Mouse (Mus musculus) heart, postnatal 14 days (tissue): ENCODE data around the gene Gpr173. TPM values are rescaled to one million over a fixed set of nuclear protein-coding genes. Genes with fewer than 3 reads are reported as not detected.
"Not testable (repeated sequence)": the region's sequence is repeated elsewhere in the genome, so short reads cannot be mapped to it uniquely, and the experiment has no call there.

ENCODE experiments used
- DNase-seq, 2 experiments: peaks; one replicate each; pipeline ENCODE4 v3.0.0; 2021 to 2022
- intact Hi-C: fragments of 180-260 bp; cut with DNase I; formaldehyde crosslinking; loops from one replicate; pipeline ENCODE4 v1.15.1; 2025
- long read RNA-seq, 2 experiments: library from polyadenylated mRNA; stranded (forward); transcript quantifications; one replicate each; pipeline ENCODE4 v2.0.0; 2021
- total RNA-seq, 2 experiments: library from RNA; stranded (reverse); gene quantifications; 2 replicates each; pipeline ENCODE4 v1.2.3; 2021

The Gpr173 gene
- 1 to 10 TPM; 1.7 to 2.4 TPM for total RNA-seq
- long read RNA-seq, experiment 1, result 0 reads
- long read RNA-seq, experiment 2, result 0 reads

DNA sequence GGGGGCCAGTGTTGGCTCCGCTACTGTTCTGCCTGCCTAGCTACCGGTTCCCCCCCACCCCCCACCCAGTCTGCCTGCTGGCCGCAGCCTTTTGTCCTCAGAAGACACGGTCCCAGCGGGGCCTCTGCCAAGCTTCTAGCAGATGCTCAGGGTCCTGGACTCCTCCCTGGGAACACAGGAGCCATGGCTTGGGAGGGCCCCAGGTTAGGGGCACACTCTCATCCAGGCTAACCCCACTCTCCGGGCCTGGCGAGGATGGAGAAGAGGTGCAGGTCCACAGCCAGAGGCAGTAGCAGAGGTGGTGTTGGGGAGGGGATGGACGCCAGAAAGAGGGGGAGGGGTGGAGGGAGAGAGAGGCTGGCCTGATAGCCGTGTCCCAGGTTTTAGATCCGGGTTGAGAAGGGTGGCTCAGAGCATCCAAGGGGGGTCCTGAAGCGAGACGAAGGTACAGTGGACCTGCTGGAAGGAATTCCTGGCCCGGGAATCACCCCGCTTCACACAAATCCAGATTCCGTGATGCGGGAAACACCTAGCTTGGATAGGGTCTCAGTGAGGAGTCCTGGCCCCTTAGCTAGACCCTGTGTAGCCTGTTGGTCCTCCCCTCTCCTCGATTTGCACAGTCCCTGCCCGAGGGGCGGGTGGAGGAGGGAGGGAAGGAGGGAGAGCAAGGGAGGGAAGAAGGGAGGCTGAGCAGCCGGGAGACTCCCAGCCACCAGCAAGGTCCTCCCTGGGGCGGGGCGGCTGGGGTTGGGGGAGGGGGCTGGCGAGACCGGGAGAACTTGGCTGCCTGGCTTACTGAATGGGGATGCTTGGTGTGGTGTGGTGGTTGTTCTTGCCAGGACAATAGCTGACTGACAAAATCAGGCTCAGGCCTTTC, at the start of gene Gpr173:
Gene Gpr173, minus strand, starts transcription at position 308 of the 877 bp plus-strand sequence.
- peak; percentile 42 to 46 for DNase-seq
- intact Hi-C loops, result no loop called here

DNA sequence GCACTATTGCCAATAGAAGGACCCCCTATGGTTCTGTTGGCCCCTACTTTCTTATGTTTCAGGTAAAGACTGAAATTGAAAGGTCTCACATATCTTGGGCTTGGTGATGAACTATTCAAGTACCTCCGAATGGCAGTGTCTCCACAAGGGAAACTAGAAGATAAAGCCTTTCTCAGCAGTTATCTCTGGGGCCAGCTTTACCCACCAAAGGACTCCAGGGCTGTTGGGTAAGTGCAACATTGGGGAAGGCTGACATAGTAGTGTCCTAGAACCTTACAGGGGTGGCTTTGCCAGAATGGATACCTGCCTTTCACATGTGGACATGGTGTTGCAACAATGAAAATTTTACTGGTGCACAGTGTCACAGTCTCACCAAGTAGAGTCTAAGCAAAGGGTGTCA, 34.7 kb upstream of the Gpr173 start:
- DNase-seq, result no peak
- intact Hi-C loops, result no loop called here

DNA sequence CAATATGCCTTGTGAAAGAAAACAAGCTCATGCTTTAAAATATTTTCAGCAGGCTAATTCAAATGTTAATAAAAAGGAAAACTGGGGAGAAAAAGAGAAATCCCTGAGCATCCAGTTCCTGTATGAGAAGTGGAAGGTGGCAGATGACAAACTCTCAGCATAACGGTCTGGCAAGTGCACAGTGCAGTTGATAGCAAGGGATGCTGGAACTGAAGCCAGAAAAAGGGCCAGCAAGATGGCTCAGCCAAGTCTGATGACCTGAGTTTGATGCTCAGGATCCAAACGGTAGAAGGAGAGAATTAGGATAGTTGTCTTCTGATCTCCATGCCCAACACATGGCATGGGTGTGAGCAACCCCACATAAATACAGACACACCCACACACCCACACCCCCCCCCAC, 31.6 kb upstream of the Gpr173 start:
- no peak for DNase-seq
- intact Hi-C loops, result no loop called here

DNA sequence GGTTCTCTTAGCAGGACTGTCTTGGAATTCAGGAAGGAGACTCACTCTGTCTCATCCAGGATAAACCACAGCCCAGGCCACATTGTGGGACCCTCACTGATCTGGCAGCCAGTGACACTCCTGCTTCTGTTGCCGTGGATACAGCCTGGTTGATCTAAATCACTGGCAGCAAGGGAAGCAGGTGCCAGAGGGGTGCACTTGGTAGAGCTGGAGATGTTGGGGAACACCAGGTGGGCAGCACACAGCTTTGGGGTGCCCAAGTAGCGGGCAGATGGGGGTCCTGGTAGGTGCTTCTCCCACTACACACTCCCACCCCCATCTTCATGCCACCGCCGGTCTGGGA, 479 bp downstream of the Gpr173 start:
- intact Hi-C loops, result no loop called here

DNA sequence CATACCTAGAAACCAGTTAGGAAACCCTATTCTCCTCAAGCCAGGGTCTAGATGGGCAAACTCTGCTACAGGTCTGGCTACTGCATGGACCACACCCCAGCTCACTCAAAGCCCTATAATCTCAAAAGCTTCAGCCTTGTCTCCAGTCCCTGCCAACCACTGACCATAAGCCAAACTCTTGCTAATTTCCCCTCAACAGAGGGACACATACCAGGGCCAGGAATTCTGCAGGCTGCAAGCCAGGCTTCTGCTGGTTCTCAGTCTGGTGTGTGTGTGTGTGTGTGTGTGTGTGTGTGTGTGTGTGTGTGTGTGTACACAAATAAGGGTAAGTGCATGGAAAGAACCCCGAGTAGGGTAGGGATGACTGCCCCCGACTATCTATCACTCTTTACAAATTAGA, 2.1 kb downstream of the Gpr173 start:
- intact Hi-C loops, result no loop called here
- DNase-seq, result peak; percentile 12 to 47

More for the DNA sequence above, 479 bp downstream of the Gpr173 start:
- no peak for DNase-seq

DNA sequence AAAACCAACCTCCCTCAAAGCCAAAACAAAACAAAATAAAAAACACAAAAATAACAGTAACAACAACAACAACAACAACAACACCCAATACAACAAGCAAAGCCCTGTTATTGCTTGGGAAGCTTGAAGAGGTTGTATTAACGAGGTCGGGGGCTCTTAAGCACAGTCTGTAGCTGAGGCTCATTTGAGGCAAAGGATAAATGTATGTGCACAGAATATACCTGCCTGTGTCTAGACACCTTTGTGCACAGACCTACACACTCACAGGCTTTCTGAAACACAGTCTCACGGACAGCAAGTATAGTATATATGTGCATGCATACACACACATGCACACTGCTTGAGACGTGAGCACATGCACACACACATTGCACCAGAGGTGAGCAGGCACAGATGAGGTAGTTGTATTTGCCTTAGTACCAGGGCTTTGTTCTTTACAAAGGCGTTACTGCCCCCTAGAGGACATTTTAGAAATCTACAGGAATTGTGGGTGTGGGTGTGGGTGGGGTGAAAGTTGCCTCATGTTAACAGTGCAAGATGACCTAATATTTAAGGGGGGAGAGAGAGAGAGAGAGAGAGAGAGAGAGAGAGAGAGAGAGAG, 15.9 kb downstream of the Gpr173 start:
- intact Hi-C loops, result loop anchor here (5.0 kb wide), 2 partner anchors 90 to 110 kb away; no protein-coding TSS in a partner anchor
- DNase-seq, result peak in 1 of 2 experiments; percentile 36

DNA sequence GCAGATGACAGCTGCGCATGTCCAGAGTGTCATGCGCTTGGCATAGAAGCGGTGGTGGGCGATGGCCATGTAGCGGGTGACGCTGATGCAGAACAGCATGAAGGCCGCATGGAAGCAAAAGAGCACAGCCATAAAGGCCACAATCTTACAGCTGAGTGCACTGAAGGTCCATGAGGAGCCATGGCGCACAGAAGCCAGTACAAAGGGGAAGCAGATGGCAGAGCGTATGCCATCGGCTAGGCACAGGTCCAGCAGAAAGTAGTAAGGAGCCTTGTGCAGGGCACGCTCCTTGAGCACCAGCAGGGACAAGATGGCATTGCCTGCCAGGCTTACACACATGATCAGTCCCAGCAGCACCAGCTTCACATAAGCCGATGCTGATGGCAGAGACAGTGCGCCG, 21.5 kb downstream of the Gpr173 start:
- no peak for DNase-seq
- intact Hi-C loops, result no loop called here

DNA sequence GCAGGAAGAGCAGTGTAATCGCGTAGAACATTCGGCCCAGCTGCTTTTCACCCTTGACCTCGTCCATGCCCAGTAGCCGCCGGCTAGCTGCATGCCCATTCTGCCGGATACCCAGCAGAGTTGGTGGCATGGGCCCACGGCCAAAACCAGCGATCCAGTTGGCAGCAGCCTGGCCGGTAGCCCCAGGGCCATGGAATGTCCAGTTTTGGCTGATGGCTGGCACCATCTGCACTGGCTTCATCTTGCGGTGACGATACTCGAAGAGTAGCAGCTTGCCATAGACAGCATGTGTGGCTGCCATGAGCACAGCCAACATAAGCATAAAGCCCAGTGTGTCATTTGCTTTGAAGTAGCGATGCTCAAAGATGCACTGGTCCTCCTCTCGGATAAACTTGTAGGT, 21.9 kb downstream of the Gpr173 start:
- no peak for DNase-seq
- intact Hi-C loops, result no loop called here

DNA sequence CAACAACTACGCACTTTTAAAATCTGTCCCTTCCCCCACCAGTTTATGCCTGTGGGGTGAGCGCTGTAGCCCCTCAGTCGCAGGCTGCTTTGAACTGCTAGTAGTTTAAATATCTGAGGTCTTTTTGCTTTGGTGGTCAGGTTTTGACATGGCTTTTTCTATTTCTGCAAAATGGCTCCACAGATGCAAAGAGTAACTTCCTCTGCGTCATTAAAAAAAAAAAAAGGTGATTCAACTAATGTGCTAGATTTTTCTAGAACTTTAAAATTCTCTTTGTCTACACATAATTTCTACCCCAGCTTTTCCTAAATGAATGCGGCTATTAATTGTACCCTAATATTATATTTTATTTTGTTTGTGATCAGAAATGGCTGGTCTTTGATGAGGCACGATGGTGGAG, 25.6 kb downstream of the Gpr173 start:
- intact Hi-C loops, result no loop called here
- DNase-seq, result no peak

DNA sequence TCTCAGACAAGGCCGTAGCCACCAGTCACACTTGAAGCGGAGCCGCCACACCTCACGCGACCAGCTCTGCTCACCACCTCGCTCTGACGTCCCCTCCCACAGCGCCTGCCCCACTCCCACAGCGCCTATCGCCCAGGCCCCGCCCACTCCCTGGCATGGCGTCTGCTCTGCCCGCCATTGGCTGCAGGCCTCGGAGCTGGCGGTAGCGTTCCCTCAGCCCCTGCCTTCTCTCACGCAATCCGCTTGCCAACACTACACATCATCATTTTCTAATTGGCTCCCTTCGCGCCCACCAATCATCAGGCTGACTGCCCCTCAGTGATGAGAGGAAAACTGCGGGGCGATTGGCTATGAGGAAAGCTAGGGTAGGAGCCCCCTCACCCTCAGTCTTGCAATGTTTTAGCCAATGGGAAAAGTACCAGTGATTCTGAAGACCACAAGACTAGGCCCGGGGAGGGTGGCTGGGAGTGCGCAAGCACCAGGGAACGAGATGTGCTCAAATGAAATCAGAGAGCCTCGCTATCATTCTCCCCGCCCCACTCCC, 26.1 kb downstream of the Gpr173 start, which contains the start of gene Tspyl2:
Gene Tspyl2, minus strand, starts transcription at position 68 of the 544 bp plus-strand sequence.
- intact Hi-C loops, result no loop called here
- peak; percentile 90 to 93 for DNase-seq

DNA sequence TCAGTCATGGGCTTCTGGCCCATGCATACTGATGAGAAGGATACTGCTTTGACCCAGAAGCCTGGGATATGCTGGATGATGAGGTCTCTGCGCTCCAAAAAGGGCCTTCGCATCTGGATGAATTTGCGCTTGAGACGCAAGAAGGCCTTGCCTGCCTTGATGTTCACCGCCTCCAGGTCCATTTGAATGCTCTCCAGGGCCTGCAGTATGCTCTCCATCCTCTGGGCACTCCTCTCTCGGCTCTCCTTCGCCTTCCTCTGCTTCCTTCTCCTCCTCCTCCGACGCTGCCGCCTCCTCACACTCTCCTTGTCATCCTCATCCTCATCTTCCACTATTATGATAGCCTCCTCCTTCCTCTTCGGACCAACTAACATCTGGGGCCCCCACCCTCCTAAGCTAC, 27.0 kb downstream of the Gpr173 start:
- intact Hi-C loops, result no loop called here
- no peak for DNase-seq

DNA sequence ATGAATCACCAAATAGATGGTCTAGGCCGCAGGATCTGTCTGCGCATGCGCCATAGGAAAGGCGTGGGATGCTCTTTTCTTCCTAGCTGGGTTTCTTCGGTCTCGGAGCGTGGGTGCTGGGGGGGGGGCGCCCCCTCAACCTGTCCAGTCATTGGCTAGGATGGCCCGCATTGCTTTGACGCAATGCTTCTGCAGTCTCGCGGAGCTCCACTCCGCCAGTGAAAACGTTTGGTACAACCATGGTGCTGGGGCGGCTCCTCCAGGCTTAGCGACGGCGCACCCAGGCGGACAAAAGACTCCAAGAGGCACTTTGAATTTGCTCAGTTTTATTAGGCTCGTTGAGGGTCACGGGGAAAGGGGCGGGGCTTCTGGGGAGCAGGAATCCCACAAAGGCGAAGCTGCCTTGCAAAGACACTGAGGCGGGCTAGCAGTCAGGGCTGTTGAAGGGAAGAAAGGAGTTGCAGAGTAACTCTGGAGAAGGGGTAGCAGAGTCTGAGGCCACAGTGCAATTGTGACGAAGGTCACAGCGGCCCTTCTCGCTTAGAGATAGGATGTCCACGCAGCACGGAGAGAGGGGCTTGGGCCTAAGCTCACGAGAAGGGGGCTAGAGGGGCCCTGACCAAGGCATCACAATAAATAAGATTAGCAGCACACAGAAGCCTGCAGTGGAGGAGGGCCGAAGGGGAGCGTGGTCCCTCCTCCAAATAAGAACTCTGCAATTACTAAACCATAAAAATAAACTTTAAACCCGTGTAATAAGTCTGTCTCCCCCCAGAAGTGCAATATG, 31.8 kb downstream of the Gpr173 start:
- intact Hi-C loops, result no loop called here
- peak; percentile 84 to 85 for DNase-seq

DNA sequence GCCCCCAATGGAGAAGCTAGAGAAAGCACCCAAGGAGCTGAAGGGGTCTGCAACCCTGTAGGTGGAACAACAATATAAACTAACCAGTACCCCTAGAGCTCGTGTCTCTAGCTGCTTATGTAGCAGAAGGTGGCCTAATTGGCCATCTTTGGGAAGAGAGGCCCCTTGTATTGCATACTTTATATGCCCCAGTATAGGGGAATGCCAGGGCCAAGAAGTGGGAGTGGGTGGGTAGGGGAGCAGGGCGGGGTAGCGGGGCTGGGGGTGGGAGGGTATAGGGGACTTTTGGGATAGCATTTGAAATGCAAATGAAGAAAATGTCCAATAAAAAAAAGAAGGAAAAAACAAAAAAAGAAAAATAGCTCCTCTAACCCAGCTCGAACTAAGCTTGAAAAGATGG, 32.4 kb downstream of the Gpr173 start:
- DNase-seq, intact Hi-C loops: not testable (repeated sequence)

DNA sequence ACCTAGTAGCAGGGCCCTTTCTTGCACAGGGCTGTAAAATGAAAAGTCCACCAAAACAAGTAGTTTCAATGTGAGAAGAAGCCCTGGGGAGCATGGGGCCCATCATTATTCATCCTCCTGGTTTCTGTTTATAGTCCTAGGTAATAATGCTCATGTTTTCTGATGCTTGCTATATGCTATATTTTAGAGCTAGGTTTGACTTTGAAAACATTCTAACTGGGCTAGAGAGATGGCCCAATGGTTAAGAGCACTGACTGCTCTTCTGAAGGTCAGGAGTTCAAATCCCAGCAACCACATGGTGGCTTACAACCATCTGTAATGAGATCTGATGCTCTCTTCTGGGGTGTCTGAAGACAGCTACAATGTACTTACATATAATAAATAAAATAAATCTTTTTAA, 39.1 kb downstream of the Gpr173 start:
- DNase-seq, intact Hi-C loops: not testable (repeated sequence)

DNA sequence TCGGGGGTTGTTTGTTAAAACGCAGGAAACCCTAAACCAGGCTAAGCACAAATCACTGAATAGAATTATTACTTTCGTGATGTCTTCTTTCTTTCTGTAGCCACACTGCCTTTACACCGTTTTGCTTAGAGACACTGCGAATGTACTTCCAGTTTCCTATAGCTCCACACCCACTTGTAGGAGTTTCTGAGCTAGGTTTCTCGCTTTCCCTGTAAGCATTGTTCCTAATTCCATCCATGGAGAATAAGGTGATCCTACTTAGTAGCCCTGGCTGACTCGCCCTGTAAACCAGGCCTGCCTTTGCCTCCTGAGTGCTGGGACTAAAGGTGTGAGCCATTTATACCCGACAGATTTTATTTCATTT, 40.8 kb downstream of the Gpr173 start:
- intact Hi-C loops, result no loop called here
- DNase-seq, result no peak

DNA sequence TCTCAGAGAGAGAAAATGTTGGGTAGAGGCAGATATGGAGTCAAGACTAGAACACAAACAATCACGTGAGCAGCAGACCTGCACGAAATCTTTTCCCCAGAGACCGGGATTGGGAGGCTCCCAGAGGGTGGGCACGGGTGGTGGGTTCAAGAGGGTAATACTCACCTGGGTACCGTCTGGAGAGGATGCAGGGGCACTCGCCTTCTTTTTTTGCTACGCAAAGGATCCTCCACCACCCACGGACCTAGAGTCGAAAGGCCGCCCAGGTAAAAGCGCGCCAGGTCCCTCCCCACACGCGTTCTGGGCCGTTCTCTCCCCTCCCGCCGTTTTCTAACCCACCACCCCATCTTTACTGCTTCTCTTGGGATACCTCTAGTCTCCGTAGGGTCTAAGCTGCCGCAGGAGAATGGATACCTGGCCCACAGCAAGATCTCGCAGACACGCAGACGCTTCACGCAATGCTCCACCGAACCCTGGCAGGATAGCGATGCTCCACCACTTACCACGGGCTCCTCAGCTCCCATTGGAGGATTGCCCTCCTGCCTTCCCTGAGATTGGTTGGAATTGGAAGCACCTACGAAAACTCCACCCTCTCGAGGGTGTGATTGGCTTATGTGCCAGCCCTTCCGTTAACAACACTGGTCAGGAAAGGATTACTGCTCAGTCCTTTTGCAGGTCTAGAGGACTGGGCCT, 41.4 kb downstream of the Gpr173 start, which contains the start of gene Kantr:
Gene Kantr, minus strand, starts transcription at position 500 of the 693 bp plus-strand sequence.
- peak; percentile 69 to 77 for DNase-seq
- intact Hi-C loops, result no loop called here

DNA sequence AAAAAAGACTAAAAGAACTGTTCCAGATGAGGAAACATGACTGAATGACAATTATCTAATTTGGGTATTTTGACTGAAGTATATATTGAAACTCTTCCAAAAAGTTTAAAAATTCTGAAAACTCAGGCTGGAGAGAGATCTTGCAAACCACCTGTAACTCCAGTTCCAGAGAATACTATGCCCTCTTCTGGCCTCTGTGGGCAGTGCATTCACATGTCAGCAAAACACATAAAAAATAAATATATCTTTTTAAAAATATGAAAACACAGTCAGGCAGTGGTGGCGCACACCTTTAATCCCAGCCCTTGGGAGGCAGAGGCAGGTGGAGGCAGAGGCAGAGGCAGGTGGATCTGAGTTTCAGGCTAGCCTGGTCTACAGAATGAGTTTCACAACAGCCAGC, 44.9 kb downstream of the Gpr173 start:
- intact Hi-C loops, result no loop called here
- DNase-seq, result no peak

DNA sequence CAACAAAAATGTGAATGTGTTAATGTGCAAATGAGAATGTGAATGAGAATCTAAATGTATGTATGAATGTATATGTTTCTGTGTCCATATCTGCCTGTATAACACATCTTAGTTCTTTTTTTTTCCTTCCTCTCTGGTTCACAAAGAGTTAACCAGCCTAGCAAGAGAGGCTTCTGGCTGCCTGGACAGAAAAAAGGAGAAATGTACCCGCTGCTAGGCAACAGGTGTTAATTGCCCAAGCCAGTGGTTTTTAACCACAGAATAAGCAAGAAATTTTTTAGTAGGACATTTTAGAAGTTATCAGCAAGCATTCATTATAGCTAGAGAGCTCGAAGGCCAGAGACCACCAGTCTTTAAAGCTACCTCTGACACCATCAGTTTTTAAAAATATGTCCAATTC, 45.7 kb downstream of the Gpr173 start:
- DNase-seq, result no peak
- intact Hi-C loops, result no loop called here

DNA sequence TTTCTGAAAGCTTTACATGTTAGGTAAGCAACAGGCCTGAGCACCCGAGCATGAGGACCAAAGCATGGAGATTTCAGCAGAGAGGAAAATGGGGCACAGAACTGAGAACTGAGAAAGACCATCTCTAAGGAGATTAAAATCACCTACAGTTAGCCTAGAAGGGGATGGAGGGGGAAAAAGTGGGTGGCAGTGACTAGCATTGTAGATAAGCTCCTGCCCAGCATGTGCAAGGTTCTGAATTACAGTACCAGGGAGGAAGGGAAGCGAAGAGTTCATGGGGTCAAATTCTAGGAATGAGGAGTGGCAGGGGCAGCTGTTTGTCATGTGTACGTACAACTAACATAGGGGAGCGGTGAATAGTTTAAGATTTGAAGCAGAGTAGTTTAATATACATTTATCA, 48.0 kb downstream of the Gpr173 start:
- DNase-seq, result no peak
- intact Hi-C loops, result no loop called here

DNA sequence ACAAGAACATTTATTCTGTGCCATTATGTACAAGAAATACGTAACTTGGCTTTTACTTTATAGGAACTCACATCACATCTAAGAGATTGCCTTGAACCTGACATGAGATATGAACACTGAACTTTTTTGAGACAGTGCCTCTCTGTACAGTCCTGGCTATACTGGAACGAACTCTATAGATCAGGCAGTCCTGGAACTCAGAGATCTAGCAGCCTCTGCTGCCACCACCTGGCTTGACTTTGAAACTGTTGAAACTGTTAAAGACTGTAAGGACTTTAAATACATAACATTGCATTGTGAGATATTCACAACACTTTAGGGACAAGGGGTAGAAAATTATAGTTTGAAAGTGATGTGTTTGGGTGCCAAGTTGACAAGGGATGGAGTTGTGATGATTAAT, 60.6 kb downstream of the Gpr173 start:
- DNase-seq, result peak; percentile 8 to 58
- intact Hi-C loops, result loop anchor here (5.0 kb wide), 1 partner anchor 51 kb away; no protein-coding TSS in a partner anchor
